Mouse (Mus musculus) gastrocnemius, adult 18-20 months (tissue): ENCODE data around the gene Ankrd16. TPM values are rescaled to one million over a fixed set of nuclear protein-coding genes. Genes with fewer than 3 reads are reported as not detected.

Source experiments
- total RNA-seq, 2 experiments: library from RNA; stranded (reverse); gene quantifications; 2 replicates each; pipeline ENCODE4 v1.2.3; 2021

Gene Ankrd16
- total RNA-seq, 2 experiments from 2014 or later, result 20.9 to 22.1 TPM

Other genes with a start within 250 kb of the Ankrd16 start
- gene Pfkfb3, start 223.8 kb upstream of the Ankrd16 start, total RNA-seq, result 100 to 1,000 TPM; 140 to 400 TPM
- 10 to 100 TPM; 54.7 to 55.5 TPM for gene Rbm17, start 173.7 kb upstream of the Ankrd16 start, total RNA-seq
- not detected for gene Gm17490, start 151.6 kb upstream of the Ankrd16 start, total RNA-seq
- gene Il2ra, start 135.1 kb upstream of the Ankrd16 start, total RNA-seq, result under 1 TPM; 0.43 to 0.59 TPM
- gene Il15ra, start 72.6 kb upstream of the Ankrd16 start, total RNA-seq, result 10 to 100 TPM; 17.6 to 29.5 TPM
- gene Fbh1, start 294 bp upstream of the Ankrd16 start, total RNA-seq, result 10 to 100 TPM; 19.3 to 19.5 TPM